In genomic region chr9:108607929-108608328, GRCm38 (mm10) we compare ENCODE assay signal across 6 mouse cellular contexts. TPM values are rescaled to one million over a fixed set of nuclear protein-coding genes. Genes with fewer than 3 reads are reported as not detected.
DNase-seq lines count a peak whose midpoint lies in the region; ATAC-seq and TF ChIP-seq lines count a peak whose summit lies in the region.
"Not testable (repeated sequence)": the region's sequence is repeated elsewhere in the genome, so short reads cannot be mapped to it uniquely, and the experiment has no call there.

No protein-coding gene starts in this region.

- not testable (repeated sequence) for TF ChIP-seq CTCF in MEL (IDR thresholded peaks at IDR 0.05 in 2 of 3, conservative IDR thresholded peaks at IDR 0.05 in 1 of 3; ENCODE audit: control insufficient read depth in 1 of 3, insufficient read depth in 1 of 3, low read depth in 2 of 3, low read length in 3 of 3, poor library complexity in 1 of 3, severe bottlenecking in 1 of 3); small intestine, adult 2 months (IDR thresholded peaks at IDR 0.05; ENCODE audit: extremely low read depth, insufficient read length, insufficient replicate concordance, low read depth, low read length)

- not testable (repeated sequence) for TF ChIP-seq POLR2A in MEL (IDR thresholded peaks at IDR 0.05; ENCODE audit: control insufficient read depth in 1 of 2, insufficient read depth in 1 of 2, low read depth in 1 of 2, low read length in 2 of 2, poor library complexity in 1 of 2); small intestine, adult 2 months (IDR thresholded peaks at IDR 0.05; ENCODE audit: low read depth, low read length)

- DNase-seq in MEL (ENCODE audit: low read depth, low spot score): peak; percentile 86
- DNase-seq in kidney, postnatal 10 days: peak; percentile 26
- peak; percentile 55 for DNase-seq in large intestine, adult 2 months (ENCODE audit: low read depth, low spot score)
- DNase-seq in lung, postnatal 36 days: peak; percentile 44

- not testable (repeated sequence) for H3K27me3 ChIP-seq in MEL (ENCODE audit: control insufficient read depth in 1 of 2, insufficient read depth in 2 of 2, low read length in 2 of 2); intestine, embryonic 16.5 days (replicated peaks; ENCODE audit: control insufficient read depth, insufficient read depth, low read length); small intestine, adult 2 months (ENCODE audit: control insufficient read depth, insufficient read depth, low read length)

- not testable (repeated sequence) for TF ChIP-seq RAD21 in MEL (IDR thresholded peaks at IDR 0.05; ENCODE audit: low read depth, low read length)

- not testable (repeated sequence) for H3K9me3 ChIP-seq in MEL (replicated peaks; ENCODE audit: insufficient read depth, low read length); intestine, embryonic 16.5 days (ENCODE audit: control insufficient read depth, low read length)

- H3K4me1 ChIP-seq in MEL (ENCODE audit: control insufficient read depth in 1 of 2, insufficient read depth in 2 of 2, low read length in 2 of 2); intestine, embryonic 16.5 days (ENCODE audit: control insufficient read depth, insufficient read depth, low read length); small intestine, adult 2 months (ENCODE audit: control insufficient read depth, insufficient read depth, insufficient read length, low read length): not testable (repeated sequence)

- peak; percentile 29 for ATAC-seq in intestine, embryonic 16.5 days

- H3K27ac ChIP-seq in MEL (ENCODE audit: control insufficient read depth, low read depth, low read length): not testable (repeated sequence)
- 0 out of 2 replicates have a peak overlapping the region, but pooled peaks have one; percentile 7 for H3K27ac ChIP-seq in intestine, embryonic 16.5 days (ENCODE audit: low read length)
- peak overlapping the region; percentile 64 for H3K27ac ChIP-seq in small intestine, adult 2 months (ENCODE audit: insufficient read depth, low read depth, low read length)

- H3K4me3 ChIP-seq in MEL (ENCODE audit: control insufficient read depth in 1 of 2, insufficient read depth in 1 of 2, low read depth in 2 of 2, low read length in 2 of 2); intestine, embryonic 16.5 days (ENCODE audit: low read length); small intestine, adult 2 months (ENCODE audit: low read depth, low read length): not testable (repeated sequence)

- not testable (repeated sequence) for H3K79me2 ChIP-seq in MEL (ENCODE audit: control insufficient read depth, insufficient read depth, low read length, poor library complexity)

- H3K4me2 ChIP-seq in intestine, embryonic 16.5 days (ENCODE audit: low read depth, low read length): not testable (repeated sequence)

- peaks cover 14 to 28% of the 10 kb centered on the region in 2 experiments for H3K36me3 ChIP-seq in MEL (ENCODE audit: control insufficient read depth in 1 of 2, insufficient read depth in 2 of 2, low read length in 2 of 2)
- peaks cover 25% of the 10 kb centered on the region for H3K36me3 ChIP-seq in intestine, embryonic 16.5 days (ENCODE audit: control insufficient read depth, insufficient read depth, low read length)
- H3K36me3 ChIP-seq in small intestine, adult 2 months (ENCODE audit: control insufficient read depth, insufficient read depth, low read length): peaks cover 67% of the 10 kb centered on the region

- peak; percentile 16 to 64; a peak in 2 of 4 replicates for TF ChIP-seq EP300 in MEL (IDR thresholded peaks at IDR 0.05; ENCODE audit: low read depth in 1 of 2, low read length in 2 of 2)

- WGBS in intestine, embryonic 16.5 days: 79% methylated on average over 5 of the region's 5 CpGs
- WGBS in large intestine, adult 2 months: 26% methylated on average over 5 of the region's 5 CpGs
- WGBS in small intestine, adult 2 months: 24% methylated on average over 5 of the region's 5 CpGs

- H3K9ac ChIP-seq in MEL (ENCODE audit: control insufficient read depth, low read depth, low read length, poor library complexity, severe bottlenecking); intestine, embryonic 16.5 days (ENCODE audit: low read depth, low read length): not testable (repeated sequence)

TF ChIP-seq in MEL, 35 proteins besides CTCF, POLR2A, EP300 and RAD21:
- TF ChIP-seq RCOR1 (IDR thresholded peaks at IDR 0.05; ENCODE audit: low read depth, low read length) (peak; percentile 92), SIN3A (IDR thresholded peaks at IDR 0.05; ENCODE audit: low read length) (0 out of 2 replicates have a peak, but pooled peaks have one; percentile 34), ZNF384 (IDR thresholded peaks at IDR 0.05; ENCODE audit: low read depth, low read length) (peak; percentile 97), GATA1 (IDR thresholded peaks at IDR 0.05; ENCODE audit: low read depth, low read length) (0 out of 2 replicates have a peak, but pooled peaks have one; percentile 26)

RNA-seq across cellular contexts. Expression of gene P4htm, which starts 10.5 kb away (rescaled TPM):
- 0.08 and 0.10 TPM in 2 replicates for total RNA-seq in MEL (2012; rRNA removed)
- under 1 TPM in 1 of 2 experiments, not detected in 1; 0.22 TPM for polyA plus RNA-seq in MEL (2012; ENCODE audit: insufficient read depth in 1 of 2, insufficient read length in 2 of 2, low read depth in 1 of 2, low replicate concordance in 2 of 2, missing spikeins in 1 of 2)
- 4.5 and 5.0 TPM in 2 replicates for polyA plus RNA-seq in intestine, embryonic 16.5 days (2015; fragmentation: Nextera tagmentation; extraction: Ambion mirVana)
- 3.5 and 4.4 TPM in 2 replicates for polyA plus RNA-seq in large intestine, adult 2 months (2012; rRNA removed)
- 3.8 and 4.8 TPM in 2 replicates for polyA plus RNA-seq in small intestine, adult 2 months (2012; rRNA removed)

RNA-seq across cellular contexts. Expression of gene Wdr6, which starts 29.4 kb away (rescaled TPM):
- total RNA-seq in MEL (2012; rRNA removed): 43.2 and 43.5 TPM in 2 replicates
- polyA plus RNA-seq in MEL (2012; ENCODE audit: insufficient read depth in 1 of 2, insufficient read length in 2 of 2, low read depth in 1 of 2, low replicate concordance in 2 of 2, missing spikeins in 1 of 2): 10 to 100 TPM in 1 of 2 experiments, not detected in 1; 44.9 TPM
- 60.7 and 64.4 TPM in 2 replicates for polyA plus RNA-seq in intestine, embryonic 16.5 days (2015; fragmentation: Nextera tagmentation; extraction: Ambion mirVana)
- 14.2 and 14.3 TPM in 2 replicates for polyA plus RNA-seq in large intestine, adult 2 months (2012; rRNA removed)
- 10.7 and 15.9 TPM in 2 replicates for polyA plus RNA-seq in small intestine, adult 2 months (2012; rRNA removed)

RNA-seq across cellular contexts. Expression of gene Dalrd3, which starts 38.2 kb away (rescaled TPM):
- total RNA-seq in MEL (2012; rRNA removed): 64.9 and 85.8 TPM in 2 replicates
- polyA plus RNA-seq in MEL (2012; ENCODE audit: insufficient read depth in 1 of 2, insufficient read length in 2 of 2, low read depth in 1 of 2, low replicate concordance in 2 of 2, missing spikeins in 1 of 2): 100 to 1,000 TPM in 1 of 2 experiments, not detected in 1; 126 TPM
- polyA plus RNA-seq in intestine, embryonic 16.5 days (2015; fragmentation: Nextera tagmentation; extraction: Ambion mirVana): 100 and 115 TPM in 2 replicates
- 146 and 161 TPM in 2 replicates for polyA plus RNA-seq in large intestine, adult 2 months (2012; rRNA removed)
- polyA plus RNA-seq in small intestine, adult 2 months (2012; rRNA removed): 86.7 and 118 TPM in 2 replicates

RNA-seq across cellular contexts. Expression of gene Ndufaf3, which starts 40.7 kb away (rescaled TPM):
- 38.0 and 42.7 TPM in 2 replicates for total RNA-seq in MEL (2012; rRNA removed)
- polyA plus RNA-seq in MEL (2012; ENCODE audit: insufficient read depth in 1 of 2, insufficient read length in 2 of 2, low read depth in 1 of 2, low replicate concordance in 2 of 2, missing spikeins in 1 of 2): 10 to 100 TPM in 1 of 2 experiments, not detected in 1; 66.8 TPM
- 41.1 and 42.1 TPM in 2 replicates for polyA plus RNA-seq in intestine, embryonic 16.5 days (2015; fragmentation: Nextera tagmentation; extraction: Ambion mirVana)
- polyA plus RNA-seq in large intestine, adult 2 months (2012; rRNA removed): 37.2 and 51.6 TPM in 2 replicates
- 19.8 and 26.2 TPM in 2 replicates for polyA plus RNA-seq in small intestine, adult 2 months (2012; rRNA removed)

RNA-seq across cellular contexts. Expression of gene Arih2, which starts 41.3 kb away (rescaled TPM):
- 55.8 and 59.6 TPM in 2 replicates for total RNA-seq in MEL (2012; rRNA removed)
- 10 to 100 TPM in 1 of 2 experiments, not detected in 1; 66.5 TPM for polyA plus RNA-seq in MEL (2012; ENCODE audit: insufficient read depth in 1 of 2, insufficient read length in 2 of 2, low read depth in 1 of 2, low replicate concordance in 2 of 2, missing spikeins in 1 of 2)
- 41.2 and 42.9 TPM in 2 replicates for polyA plus RNA-seq in intestine, embryonic 16.5 days (2015; fragmentation: Nextera tagmentation; extraction: Ambion mirVana)
- 25.8 and 32.4 TPM in 2 replicates for polyA plus RNA-seq in large intestine, adult 2 months (2012; rRNA removed)
- polyA plus RNA-seq in small intestine, adult 2 months (2012; rRNA removed): 13.1 and 22.4 TPM in 2 replicates

Comparison
In these comparisons a context has a peak if more than half of its experiments do, and no peak if none do; other contexts are left out.
1. DNase-seq: peak in every context shown above with its lines; median percentile 86 in MEL; 55 in large intestine, adult 2 months; 44 in lung, postnatal 36 days; 26 in kidney, postnatal 10 days.